Mouse (Mus musculus) olfactory bulb, adult 2 months (tissue): ENCODE data around the gene Rab3d.

Experiments used
- CTCF ChIP-seq: fragments of 200-500 bp; IDR thresholded peaks from 2 replicates; pipeline ENCODE4 v1.5.1; 2012; ENCODE audit warnings: low read depth, mild to moderate bottlenecking, low read length, moderate library complexity; ENCODE audit not compliant: insufficient read depth
- POLR2A ChIP-seq: fragments of 200-500 bp; IDR thresholded peaks from 2 replicates; pipeline ENCODE4 v1.6.1; 2012; ENCODE audit warnings: mild to moderate bottlenecking, low read depth, low read length, moderate library complexity; ENCODE audit not compliant: insufficient read depth

GRCm38 (mm10) chr9:21858084-21858483 is 59.9 kb downstream of the Rab3d start:
- TF ChIP-seq CTCF, result no peak
- TF ChIP-seq POLR2A, result no peak
